Mouse (Mus musculus) heart, postnatal 14 days (tissue): ENCODE results near the gene Gpc2. TPM values are rescaled to one million over a fixed set of nuclear protein-coding genes. Genes with fewer than 3 reads are reported as not detected.

ENCODE experiments used
- DNase-seq, 2 experiments: peaks; one replicate each; pipeline ENCODE4 v3.0.0; 2021 to 2022
- intact Hi-C: fragments of 180-260 bp; cut with DNase I; formaldehyde crosslinking; loops from one replicate; pipeline ENCODE4 v1.15.1; 2025
- total RNA-seq, 2 experiments: library from RNA; stranded (reverse); gene quantifications; 2 replicates each; pipeline ENCODE4 v1.2.3; 2021

The Gpc2 gene
- total RNA-seq, 2 experiments from 2014 or later = 0.26 to 0.51 TPM

DNA sequence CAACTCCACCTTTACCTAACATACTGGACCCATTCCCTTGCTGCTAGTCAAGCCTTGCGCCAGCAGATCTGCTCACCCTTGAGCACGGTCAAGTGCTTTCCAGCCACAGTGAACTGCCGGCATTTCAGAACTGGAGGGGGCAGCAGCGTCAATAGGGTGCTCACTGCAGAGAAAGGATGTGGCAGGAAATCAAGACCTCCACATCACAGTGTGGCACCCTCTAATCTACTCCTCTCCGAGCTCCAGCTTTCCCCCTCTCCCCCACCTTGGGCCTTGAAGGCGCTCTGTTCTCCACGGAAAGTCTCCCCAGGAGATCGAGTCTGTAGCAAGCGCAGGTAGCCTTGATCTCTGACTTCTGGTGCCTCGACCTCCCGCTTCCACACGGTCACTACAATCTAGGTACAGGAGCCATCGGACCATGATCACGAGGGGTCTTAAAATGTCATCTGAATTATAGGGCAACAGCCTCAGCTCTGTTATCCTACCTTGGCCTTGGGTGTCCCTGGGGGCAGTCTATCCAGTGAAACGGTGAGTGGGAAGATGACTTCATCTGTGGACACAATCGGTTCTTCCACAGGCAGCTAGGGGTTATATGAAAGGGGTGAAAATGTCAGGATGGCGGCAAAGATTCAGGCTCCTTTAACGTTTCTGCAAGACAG lies 17.1 kb downstream of the Gpc2 start:
- no peak for DNase-seq
- intact Hi-C loops = loop anchor here (5.0 kb wide), 1 partner anchor 190 kb away; no protein-coding TSS in a partner anchor

DNA sequence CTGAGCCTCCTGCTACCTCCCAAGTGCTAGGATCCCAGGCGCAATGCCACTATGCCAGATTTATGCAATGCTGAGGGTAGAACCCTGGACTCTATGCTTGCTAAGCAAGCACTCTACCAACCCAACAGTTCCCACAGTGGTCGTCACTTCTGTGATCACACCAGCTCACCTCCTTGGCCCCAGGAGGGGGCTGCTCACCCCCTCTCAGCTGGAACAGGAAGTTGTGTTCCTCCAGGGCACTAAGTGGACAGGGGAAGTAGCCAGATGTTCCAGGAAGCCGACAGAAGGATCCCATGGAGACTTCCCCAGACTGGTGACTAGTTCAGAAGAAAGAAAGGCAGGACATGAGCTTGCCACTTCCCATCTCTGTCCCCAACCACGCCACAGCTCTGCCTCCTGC lies 17.8 kb downstream of the Gpc2 start:
- intact Hi-C loops = loop anchor here (5.0 kb wide), 1 partner anchor 190 kb away; no protein-coding TSS in a partner anchor
- no peak for DNase-seq

DNA sequence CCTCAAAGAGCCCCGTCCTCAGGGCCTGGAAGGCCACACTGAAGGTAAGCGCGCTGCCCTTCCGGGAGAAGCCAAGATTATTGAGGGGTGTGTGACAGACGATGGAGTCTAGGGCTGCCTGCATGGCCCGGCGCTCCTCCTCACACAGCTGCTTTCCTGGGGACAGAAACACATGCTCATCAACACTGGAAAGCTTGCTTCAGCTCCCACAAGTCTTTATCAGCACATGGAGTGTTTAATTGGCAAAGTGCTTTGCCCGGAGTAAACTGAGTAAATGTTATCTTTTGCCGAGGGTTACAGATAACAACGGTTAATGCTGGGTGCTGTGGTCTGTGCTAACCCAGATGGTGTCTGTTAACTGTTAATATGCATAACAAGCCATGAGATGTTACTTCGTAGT lies 19.0 kb downstream of the Gpc2 start:
- no peak for DNase-seq
- intact Hi-C loops = loop anchor here (5.0 kb wide), 1 partner anchor 191 kb away; no protein-coding TSS in a partner anchor

DNA sequence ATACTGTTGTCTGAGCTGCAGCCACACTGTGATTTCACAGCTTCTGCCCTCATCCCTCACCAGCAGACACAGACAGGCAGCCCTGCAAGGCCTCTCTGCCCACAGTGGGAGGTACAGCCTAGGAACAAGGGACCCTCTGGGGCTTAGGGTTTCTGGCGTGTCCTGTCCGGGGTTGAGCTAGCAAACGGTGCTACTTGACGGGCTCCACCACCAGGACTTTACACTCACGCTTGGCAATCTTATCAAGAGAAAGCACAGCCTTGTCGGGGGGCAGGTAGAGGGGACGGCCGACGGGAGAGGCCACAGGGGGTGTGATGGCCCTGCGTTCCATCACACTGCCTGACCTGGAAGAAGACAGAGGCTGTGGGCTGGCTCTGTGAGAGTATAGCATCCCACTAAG lies 19.8 kb downstream of the Gpc2 start:
- no peak for DNase-seq
- intact Hi-C loops = loop anchor here (5.0 kb wide), 1 partner anchor 192 kb away; no protein-coding TSS in a partner anchor

DNA sequence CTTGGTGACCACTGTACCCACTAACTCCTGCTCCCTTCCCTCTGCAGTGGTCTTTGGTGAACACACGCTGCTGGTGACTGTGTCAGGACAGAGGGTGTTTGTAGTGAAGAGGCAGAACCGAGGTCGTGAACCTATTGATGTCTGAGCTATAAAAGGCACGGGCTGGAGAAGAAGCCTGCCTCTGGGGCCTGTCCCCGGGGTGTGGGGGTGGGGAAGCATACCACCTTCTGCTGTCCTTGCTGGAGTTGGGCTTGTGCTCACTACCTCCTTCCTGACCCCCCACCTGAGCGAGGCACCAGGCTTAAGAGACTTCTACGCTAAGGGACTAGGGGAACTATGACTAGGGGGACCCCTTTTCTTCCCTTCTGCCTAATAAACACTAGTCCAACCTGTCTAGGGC lies 20.8 kb downstream of the Gpc2 start:
- intact Hi-C loops = loop anchor here (5.0 kb wide), 1 partner anchor 183 kb away; the partner anchor contains the start of gene Zfp157
- no peak for DNase-seq

DNA sequence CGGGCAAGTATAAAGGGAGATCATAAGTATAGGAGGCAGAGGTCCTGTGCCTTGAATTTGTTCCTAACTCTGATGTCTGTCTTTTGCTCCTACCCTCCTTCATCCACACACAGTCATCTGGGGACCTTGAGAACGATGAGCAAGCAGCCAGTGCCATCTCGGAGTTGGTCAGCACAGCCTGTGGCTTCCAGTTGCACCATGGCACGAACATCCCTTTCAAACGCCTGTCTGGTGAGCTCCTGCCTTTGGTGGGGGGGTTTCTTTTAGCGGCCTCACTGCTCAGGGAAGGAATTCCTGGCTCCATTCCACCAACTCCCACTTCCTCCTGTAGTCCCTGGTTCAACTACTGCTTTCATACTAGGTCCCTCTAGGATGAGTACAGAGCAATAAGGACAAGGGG lies 21.3 kb downstream of the Gpc2 start:
- no peak for DNase-seq
- intact Hi-C loops = loop anchor here (5.0 kb wide), 1 partner anchor 184 kb away; the partner anchor contains the start of gene Zfp157

DNA sequence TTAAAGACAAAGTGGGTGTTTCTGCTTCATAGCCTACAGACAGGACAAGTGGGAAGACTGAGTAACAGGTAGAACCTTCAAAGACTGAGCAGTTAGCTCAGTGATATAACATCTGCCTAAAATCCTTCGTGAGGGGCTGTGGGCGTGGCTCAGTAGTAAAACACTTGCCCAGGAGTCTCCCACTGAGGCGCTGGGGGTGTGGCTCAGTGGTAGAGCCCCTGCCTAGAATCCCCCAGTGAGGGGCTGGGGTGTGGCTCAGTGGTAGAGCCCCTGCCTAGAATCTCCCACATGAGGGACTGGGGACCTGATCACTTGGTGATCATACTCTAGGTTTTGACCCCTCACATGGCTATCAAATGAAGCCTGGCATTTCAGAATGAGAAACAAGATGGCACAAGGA lies 21.7 kb downstream of the Gpc2 start:
- DNase-seq = no peak
- intact Hi-C loops = loop anchor here (5.0 kb wide), 1 partner anchor 184 kb away; the partner anchor contains the start of gene Zfp157

DNA sequence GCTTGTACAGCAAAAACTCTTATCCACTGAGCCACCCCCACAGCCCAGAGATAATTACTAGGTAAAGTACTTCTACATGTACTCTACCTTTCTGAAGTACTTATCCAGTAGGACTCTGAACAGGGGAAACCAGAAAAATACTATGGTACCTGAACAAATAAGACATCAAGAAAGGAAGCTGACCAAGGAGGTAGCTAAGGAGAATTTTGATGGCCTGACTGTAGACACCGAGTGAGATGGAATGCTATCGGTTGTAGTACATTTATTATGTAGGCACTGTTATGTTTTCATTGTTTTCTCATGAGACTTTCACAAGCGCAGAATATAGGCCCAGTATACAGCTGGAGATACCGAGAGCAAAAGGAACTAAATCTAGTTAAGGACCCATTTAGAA lies 22.2 kb downstream of the Gpc2 start:
- DNase-seq = no peak
- intact Hi-C loops = loop anchor here (5.0 kb wide), 1 partner anchor 185 kb away; the partner anchor contains the start of gene Zfp157

DNA sequence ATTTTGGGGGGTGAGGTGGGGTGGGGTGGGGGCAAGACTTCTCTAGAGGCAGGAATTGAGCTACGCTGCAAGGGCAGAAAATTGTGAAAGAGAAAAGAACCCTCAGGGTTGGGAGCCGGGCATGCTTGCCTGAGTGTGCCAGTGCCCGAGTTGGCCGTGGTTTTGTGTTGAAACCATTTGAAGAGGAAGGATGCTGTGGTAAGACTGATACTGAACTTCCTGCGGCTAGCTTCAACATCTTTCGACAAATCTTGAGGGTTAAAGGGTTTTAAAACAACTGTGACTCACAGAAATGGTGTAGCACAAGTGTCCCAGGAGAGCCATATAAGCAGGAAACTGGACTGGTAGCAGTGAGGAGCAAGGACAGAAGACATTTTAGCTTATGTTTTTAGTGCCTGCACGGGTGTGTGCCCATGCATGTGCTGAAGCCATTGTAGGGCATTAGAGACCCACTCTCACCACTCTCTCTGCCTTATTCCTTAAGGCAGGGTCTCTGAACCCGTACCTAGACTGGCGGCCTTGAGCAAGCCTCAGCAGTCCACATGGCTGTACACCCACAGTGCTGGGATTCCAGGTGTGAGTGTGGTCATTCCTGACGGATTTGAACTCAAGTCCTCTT lies 22.7 kb downstream of the Gpc2 start:
- no peak for DNase-seq
- intact Hi-C loops = loop anchor here (5.0 kb wide), 1 partner anchor 185 kb away; the partner anchor contains the start of gene Zfp157

DNA sequence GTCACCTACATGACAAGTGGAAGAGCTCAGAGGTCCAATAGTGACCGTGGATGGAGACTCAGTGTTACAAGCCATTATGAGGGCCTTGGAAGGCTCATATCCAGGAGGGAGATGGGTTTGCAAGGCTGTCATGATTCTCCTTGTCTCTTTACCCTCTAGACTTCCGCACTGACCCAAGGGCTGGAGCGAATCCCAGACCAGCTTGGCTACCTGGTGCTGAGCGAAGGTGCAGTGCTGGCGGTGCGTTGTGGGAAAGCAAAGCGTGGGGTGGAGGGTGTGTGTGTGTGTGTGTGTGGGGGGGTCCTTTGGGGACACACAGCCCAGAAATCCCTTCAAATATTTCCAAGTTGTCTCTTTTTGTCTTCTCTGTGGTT lies 23.7 kb downstream of the Gpc2 start:
- intact Hi-C loops = loop anchor here (5.0 kb wide), 1 partner anchor 186 kb away; the partner anchor contains the start of gene Zfp157

DNA sequence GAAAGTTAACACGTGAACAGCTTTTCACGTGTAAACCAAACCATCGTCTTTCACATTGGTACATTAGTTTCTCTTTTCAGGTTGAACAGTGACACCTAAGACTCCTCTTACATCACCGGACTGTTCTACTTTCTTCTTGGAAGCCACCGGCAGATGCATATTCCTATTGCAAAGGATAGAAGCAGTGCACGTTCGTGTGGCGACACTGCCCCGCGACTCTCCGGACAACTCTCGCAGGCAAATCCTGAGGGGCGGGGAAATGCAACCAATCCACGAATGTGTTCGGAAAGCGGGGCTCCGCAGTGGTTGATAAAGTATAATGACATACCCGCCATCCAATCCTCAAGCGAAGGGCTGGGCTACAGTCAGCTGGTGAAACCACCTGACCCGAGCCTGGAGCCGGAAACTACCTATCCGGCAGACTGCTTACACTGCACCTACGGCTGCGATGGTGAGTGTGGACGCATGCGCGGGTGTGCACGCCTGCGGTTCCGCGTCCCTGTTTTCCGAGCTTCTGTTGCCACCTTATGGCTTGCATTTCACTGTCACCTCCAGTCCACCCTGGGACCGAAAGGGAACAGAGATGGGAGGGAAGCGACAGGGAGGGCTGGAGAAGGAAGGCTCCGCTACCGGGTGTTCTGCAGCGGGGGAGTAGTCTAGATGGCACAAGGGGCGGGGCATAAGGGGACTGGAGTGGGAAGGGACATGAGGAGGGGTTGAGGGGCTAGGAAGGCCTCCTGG lies 24.3 kb downstream of the Gpc2 start, which contains the start of gene Lamtor4:
Lamtor4 (plus strand) TSS at position 130 of the 741 bp plus-strand sequence.
- DNase-seq = peak; percentile 88 to 91
- intact Hi-C loops = loop anchor here (5.0 kb wide), 1 partner anchor 187 kb away; the partner anchor contains the start of gene Zfp157

More for the DNA sequence above, 23.7 kb downstream of the Gpc2 start:
- no peak for DNase-seq

DNA sequence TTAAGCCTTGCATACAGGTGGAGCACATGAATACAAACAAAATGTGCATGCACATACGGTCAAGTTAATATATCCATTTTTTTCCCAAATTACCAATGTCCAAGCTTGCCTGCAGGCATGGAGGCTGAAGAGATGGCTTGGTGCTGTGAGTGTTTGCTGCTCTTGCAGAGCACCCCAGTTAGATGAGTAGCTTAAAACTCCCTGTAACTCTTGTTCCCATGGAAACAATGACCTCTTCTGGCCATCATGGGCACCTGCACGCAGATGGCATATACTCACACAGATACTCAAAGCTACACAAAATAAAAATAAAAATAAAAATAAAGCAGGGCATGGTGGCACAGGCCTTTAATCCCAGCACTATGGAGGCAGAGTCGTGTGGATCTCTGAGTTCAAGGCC lies 26.7 kb downstream of the Gpc2 start:
- intact Hi-C loops = no loop called here
- DNase-seq = no peak

DNA sequence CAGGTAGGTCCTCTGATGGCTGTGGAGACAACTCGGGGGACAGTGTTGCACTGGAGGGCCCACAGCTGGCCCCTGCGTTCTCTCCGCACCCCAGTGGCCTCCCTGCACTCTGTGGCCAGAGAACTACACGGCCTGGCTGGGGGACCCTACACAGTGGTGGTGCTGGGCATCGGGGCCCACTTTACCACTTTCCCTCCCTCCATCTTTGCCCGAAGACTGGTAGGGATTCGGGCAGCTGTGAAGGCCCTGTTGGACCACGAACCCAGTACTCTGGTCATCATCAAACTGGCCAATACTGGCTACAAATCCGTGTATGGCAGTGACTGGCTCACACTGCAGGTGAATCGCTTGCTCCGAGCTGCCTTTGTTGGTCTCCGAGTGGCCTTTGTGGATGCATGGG lies 28.7 kb downstream of the Gpc2 start:
- DNase-seq = no peak
- intact Hi-C loops = loop anchor here (2.0 kb wide), 1 partner anchor 50 kb away; no protein-coding TSS in a partner anchor

DNA sequence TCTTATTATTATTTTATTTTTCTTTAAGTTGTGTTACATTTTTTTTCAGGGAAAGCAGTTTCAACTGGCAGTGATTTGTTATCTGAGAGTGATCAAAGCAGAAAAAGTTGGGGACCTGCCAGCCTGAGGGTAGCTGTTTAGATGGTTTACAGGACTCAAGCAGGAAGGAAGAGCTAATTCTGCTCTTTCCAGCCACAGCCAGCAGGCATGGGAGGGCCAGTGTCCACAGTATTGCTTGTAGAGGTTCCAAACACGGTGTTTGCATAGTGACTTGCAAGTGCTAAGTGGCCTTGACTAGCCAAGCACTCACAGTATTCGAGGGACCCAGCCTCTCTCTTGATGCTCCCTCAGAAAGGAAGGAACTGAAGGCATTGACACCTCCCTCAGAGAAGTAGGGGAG lies 38.3 kb downstream of the Gpc2 start:
- intact Hi-C loops = no loop called here
- no peak for DNase-seq

DNA sequence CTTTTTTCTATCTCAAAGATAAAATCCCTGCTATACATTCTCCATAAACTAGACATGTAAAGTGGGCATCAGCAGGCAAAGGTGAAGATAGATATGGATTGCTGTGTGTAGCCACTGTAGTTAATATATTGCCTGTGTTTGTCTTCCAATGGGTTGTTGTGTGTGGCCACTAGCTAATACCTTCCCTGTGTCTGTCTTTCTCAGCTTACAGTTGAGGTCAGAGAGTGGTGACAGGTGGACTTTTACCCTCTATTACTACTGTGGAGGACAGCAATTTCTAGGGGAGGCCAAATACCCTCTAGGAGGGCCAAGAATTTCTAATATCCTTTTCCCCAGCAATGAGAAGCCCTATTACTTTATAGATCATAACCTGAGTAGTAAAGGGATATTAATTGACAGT lies 45.6 kb downstream of the Gpc2 start:
- no peak for DNase-seq
- intact Hi-C loops = no loop called here

DNA sequence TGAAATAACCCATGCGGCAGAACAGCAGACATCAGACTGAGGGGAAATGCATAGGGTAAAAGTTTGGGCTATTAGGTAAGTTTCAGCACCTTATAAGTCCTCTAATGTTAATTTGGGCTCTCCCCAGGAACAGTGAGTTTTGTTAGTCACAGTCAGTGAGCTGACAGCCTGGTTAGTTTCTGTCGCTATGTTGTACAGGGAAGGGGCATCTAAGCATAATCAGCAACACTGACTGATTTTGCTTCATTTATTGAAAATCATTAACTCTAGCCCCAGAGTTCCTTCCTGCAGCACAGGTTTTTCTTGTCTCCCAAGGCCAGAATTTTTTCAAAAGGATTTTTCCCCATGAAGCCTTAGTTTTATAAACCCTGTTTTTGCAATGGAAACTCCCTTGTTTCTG lies 46.0 kb downstream of the Gpc2 start:
- no peak for DNase-seq
- intact Hi-C loops = no loop called here

DNA sequence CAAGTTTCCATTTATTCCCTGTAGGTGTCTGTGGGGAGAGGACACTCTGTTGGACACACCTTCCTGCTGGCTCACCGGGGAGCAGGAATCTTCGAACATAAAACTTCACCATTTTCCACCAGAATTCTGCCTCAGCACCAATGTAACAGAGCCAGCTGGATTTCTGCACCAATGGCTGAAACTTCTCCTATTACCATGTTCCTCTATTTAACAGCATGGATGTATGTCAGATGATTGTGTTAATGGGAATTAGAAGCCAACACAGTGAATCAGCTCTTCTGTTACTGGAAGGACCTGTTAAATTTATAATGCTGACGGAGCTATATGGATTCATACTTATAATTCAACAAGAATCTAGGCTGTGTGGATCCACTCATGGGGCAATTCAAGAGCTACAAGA lies 50.3 kb downstream of the Gpc2 start:
- intact Hi-C loops = no loop called here
- DNase-seq = no peak

DNA sequence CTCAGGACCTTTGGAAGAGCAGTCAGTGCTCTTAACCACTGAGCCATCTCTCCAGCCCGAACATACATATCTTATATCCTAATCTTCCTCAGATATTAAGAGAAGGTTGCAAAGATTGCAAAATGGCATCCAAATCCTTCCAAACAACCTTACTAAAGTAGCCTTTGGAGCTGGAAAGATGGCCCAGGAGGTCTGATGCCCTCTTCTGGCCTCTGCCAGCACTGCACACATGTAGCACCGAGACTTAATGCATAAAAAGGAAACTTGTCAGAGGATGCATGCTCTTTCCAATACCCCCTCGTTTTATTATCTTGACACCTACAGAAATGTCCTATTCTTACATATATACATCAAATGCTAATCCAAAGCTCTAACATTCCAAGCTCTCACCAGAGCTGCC lies 51.8 kb downstream of the Gpc2 start:
- intact Hi-C loops = no loop called here
- peak in 1 of 2 experiments; percentile 36 for DNase-seq

DNA sequence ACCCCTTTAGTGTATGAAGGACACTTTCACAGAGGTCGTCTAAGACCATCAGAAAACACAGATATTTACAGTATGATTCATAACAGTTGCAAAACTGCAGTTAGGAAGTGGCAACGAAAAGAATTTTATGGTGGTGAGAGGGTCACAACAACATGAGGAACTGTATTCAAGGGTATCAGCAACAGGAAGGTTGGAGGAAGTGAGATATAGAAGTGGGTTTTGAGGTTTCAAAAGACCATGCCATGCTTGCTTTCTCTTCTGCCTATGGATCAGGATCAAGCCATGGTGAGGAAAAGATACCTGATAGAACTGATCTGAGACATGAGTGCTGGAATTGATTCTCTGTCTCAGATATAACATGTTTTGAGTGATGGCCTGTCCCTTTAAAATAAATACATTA lies 52.4 kb downstream of the Gpc2 start:
- DNase-seq = no peak
- intact Hi-C loops = no loop called here

DNA sequence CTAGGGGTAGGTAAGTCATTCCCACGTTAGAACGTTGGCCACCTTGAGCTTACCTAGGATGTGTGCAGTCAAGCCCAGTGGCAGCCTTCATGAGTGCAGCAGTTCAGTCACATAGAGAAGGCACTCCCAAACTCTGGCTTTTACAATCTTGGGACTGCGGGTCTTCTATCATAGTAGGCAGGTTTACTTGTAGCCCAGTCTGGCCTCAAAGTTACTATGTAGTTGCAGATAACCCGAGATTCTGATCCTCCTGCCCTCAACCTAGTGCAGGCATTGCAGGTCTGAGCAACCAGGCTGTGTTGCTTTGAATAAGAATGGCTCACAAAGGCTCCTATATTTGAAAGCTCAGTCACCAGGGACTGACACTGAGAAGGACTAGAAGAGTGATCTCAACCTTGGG lies 53.3 kb downstream of the Gpc2 start:
- intact Hi-C loops = no loop called here
- no peak for DNase-seq

DNA sequence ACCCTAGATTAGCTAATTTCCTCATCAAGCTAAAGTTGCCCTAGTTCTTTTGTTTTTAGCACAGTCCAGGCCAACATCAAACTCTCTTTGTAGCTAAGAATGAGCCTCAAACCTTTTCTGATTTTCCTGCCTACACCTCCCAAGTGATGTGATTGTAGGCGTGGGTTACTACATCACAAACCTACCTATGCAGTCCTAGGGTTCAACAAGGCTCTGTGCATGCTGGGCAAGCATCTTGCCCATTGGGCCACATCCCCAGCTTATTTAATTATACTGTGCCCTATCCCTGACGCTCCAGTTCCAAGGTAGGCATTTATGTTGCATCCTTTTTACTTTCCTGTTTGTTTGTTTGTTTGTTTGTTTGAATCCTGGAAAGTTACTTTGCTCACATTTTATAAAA lies 54.1 kb downstream of the Gpc2 start, which contains the start of gene Nxpe5:
Nxpe5 (plus strand) TSS at position 199 of the 400 bp plus-strand sequence.
- DNase-seq = no peak
- intact Hi-C loops = no loop called here
